In the genomic region with DNA sequence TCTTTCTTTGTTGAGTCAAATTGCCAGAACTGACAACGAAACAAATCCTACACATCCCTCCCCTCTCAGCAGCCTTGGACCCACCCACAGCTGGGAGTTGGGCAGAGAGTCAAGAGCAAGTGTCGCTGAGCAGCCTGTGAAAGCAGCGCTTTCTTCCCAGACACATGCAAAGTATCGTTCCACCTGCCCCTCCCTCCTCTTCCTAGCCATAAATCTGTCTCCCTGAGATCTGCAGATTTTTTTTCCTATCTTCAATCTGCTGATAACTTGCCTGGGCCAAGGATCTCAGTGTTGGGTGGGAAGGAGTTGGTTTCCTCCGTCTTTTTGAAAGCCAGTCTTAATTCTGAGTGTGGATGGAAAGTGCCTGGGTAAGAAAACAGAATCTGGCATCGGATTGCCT, we compare ENCODE assay signal across 9 mouse cellular contexts.
DNase-seq lines count a peak whose midpoint lies in the region; ATAC-seq and TF ChIP-seq lines count a peak whose summit lies in the region.
"Had no signal": no experiment of that assay in that cellular context is flagged by ENCODE, and none has a peak within 500 bp of the region (broad histone marks: within the 10 kb centered on the region; RNA-seq: fewer than 3 reads in every experiment).

No protein-coding gene starts in this region.

- no peaks in the 10 kb centered on the region for H3K36me3 ChIP-seq in forebrain, embryonic 13.5 days (ENCODE audit: poor library complexity, severe bottlenecking)
- peaks cover 14% of the 10 kb centered on the region; the same call in 1 of the 2 replicates for H3K36me3 ChIP-seq in forebrain, embryonic 10.5 days (replicated peaks)
- no peaks in the 10 kb centered on the region for H3K36me3 ChIP-seq in stomach, postnatal 0 days (ENCODE audit: control insufficient read depth, insufficient read depth, low read length)

- TF ChIP-seq CTCF in stomach, postnatal 0 days (IDR thresholded peaks at IDR 0.05; ENCODE audit: low read depth): no peak

- peaks cover 38% of the 10 kb centered on the region for H3K4me1 ChIP-seq in forebrain, embryonic 13.5 days
- peaks cover 14% of the 10 kb centered on the region for H3K4me1 ChIP-seq in forebrain, embryonic 10.5 days
- peaks cover 10% of the 10 kb centered on the region; the same call in 1 of the 2 replicates for H3K4me1 ChIP-seq in stomach, postnatal 0 days (replicated peaks; ENCODE audit: control insufficient read depth, insufficient read depth)

- WGBS in forebrain, embryonic 13.5 days: 53% methylated on average over 6 of the region's 6 CpGs
- WGBS in forebrain, embryonic 10.5 days: 82% methylated on average over 6 of the region's 6 CpGs
- 20% methylated on average over 6 of the region's 6 CpGs for WGBS in stomach, postnatal 0 days

- H3K9ac ChIP-seq in forebrain, embryonic 13.5 days: no peak overlapping the region
- H3K9ac ChIP-seq in stomach, postnatal 0 days (ENCODE audit: low read length): no peak overlapping the region

- H3K4me2 ChIP-seq in forebrain, embryonic 13.5 days: no peak overlapping the region
- H3K4me2 ChIP-seq in stomach, postnatal 0 days (replicated peaks; ENCODE audit: low read depth): peak overlapping the region; percentile 14; the same call in 1 of the 2 replicates

- ATAC-seq in forebrain, embryonic 13.5 days: peak; percentile 86
- ATAC-seq in stomach, postnatal 0 days (ENCODE audit: low FRiP score, low TSS enrichment): no peak
- ATAC-seq in megakaryocyte progenitor cell, adult 5-6 weeks (replicated peaks; ENCODE audit: poor library complexity): no peak

- H3K9me3 ChIP-seq in forebrain, embryonic 13.5 days (replicated peaks): no peaks in the 10 kb centered on the region
- no peaks in the 10 kb centered on the region for H3K9me3 ChIP-seq in forebrain, embryonic 10.5 days
- H3K9me3 ChIP-seq in stomach, postnatal 0 days (ENCODE audit: control insufficient read depth, low read length): no peaks in the 10 kb centered on the region

- DNase-seq in forebrain, embryonic 10.5 days (ENCODE audit: extremely low spot score, low spot score): no peak
- DNase-seq in ovary, adult 18-20 months (ENCODE audit: low spot score): peak; percentile 63
- no peak for DNase-seq in ovary, postnatal 10 days (ENCODE audit: low spot score)
- DNase-seq in left cerebral cortex, adult 11 months (ENCODE audit: low spot score): peak; percentile 10
- no peak for DNase-seq in stomach, postnatal 0 days (ENCODE audit: low spot score)
- DNase-seq in embryo, embryonic 11 days: no peak

- no peak overlapping the region for H3K4me3 ChIP-seq in forebrain, embryonic 13.5 days
- H3K4me3 ChIP-seq in forebrain, embryonic 10.5 days: no peak overlapping the region
- H3K4me3 ChIP-seq in stomach, postnatal 0 days (ENCODE audit: low read depth, low read length): no peak overlapping the region

- no peaks in the 10 kb centered on the region for H3K27me3 ChIP-seq in forebrain, embryonic 13.5 days
- H3K27me3 ChIP-seq in forebrain, embryonic 10.5 days (ENCODE audit: poor library complexity, severe bottlenecking): no peaks in the 10 kb centered on the region
- H3K27me3 ChIP-seq in stomach, postnatal 0 days (ENCODE audit: control insufficient read depth, insufficient read depth, low read length): no peaks in the 10 kb centered on the region
- H3K27me3 ChIP-seq: CH12.LX had no signal

- peak overlapping the region; percentile 15 for H3K27ac ChIP-seq in forebrain, embryonic 13.5 days
- H3K27ac ChIP-seq in forebrain, embryonic 10.5 days: no peak overlapping the region
- 0 out of 2 replicates have a peak overlapping the region, but pooled peaks have one; percentile 30 for H3K27ac ChIP-seq in stomach, postnatal 0 days (replicated peaks)

- no peak for TF ChIP-seq EP300 in stomach, postnatal 0 days (optimal IDR thresholded peaks at IDR 0.05)

Comparison
In these comparisons a context has a peak if more than half of its experiments do, and no peak if none do; other contexts are left out.
1. DNase-seq: peak in ovary, adult 18-20 months (single experiment) and left cerebral cortex, adult 11 months (single experiment); none in forebrain, embryonic 10.5 days (single experiment), ovary, postnatal 10 days (single experiment), stomach, postnatal 0 days (single experiment) and embryo, embryonic 11 days (single experiment).